Mouse (Mus musculus) mouse embryonic stem cell (cell line): Measurements from ENCODE around the gene Rnf149.

Experiments
- in situ Hi-C, 2 experiments: fragments of 300-500 bp; cut with MboI; formaldehyde crosslinking; loops; 1 replicate in 1 of 2; 3 replicates in 1 of 2; pipeline ENCODE4 v1.14.3; 2019 to 2020; ENCODE audit warnings: low sequenced_read_pairs in 2 of 2, low pct_unique_long_range_greater_than_20kb in 1 of 2, mixed read lengths in 1 of 2; ENCODE audit not compliant: unreplicated experiment in 1 of 2

The Rnf149 gene

DNA sequence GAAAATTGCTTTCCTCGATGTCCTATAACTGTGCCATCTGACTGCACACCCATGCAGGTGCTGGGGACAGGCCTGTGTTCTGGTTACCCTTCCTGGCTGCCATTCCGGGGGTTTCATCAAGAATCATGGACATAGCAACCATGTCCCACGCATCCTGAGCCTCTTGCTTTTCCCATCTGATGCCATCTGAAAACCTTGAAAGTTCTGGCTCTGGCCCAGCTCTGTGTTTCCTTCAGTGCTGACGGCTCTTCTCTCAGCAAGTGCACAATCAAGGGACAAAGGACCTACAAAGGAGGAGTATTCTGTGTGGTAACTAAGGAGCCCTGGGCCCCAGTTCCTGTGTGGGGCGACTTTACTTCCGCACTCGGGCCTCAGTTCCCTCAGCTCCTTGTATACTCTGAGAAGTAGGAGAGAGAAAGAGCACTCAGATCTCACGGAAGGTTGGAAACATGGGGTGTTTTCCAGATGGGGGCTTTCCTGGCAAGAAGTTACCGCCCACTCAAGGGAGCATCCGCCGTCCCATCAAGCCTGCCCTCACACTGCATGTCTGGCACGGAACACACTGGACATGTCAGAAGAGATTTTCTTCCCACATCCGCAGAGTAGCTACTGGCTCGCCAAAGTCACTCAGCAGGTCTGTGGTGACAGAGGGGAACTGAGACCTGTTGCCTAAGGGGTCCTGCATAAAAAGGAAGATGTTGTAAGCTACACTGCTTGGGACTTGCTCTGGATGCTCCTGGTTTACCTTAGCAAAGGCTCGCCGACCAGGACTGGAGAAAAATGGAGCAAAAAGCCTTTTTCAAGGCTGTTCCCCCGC, 74.2 kb downstream of the Rnf149 start:
- in situ Hi-C loops = loop anchor here in 1 of 2 experiments (25.0 kb wide), 1 partner anchor 491 kb away; no protein-coding TSS in a partner anchor
